Mouse (Mus musculus): Measurements from ENCODE around the gene B230219D22Rik. TPM values are rescaled to one million over a fixed set of nuclear protein-coding genes. Genes with fewer than 3 reads are reported as not detected.
A peak's percentile ranks its signal among the peaks of the same experiment; 100 is the strongest.

B230219D22Rik gene
- total RNA-seq, 2 experiments from 2014 or later, result 77.3 to 82.3 TPM

- peak; percentile 89 for DNase-seq
These were observed 34.4 kb downstream of the B230219D22Rik start, which contains the start of gene Pcbd2 for GRCm38 (mm10) chr13:55727120-55727838. TSS of gene Pcbd2 (plus strand) at chr13:55727368.

- DNase-seq, result peak; percentile 68
These were observed 34.9 kb downstream of the B230219D22Rik start for GRCm38 (mm10) chr13:55727839-55728238.

- no peak for DNase-seq
These were observed 37.8 kb downstream of the B230219D22Rik start for GRCm38 (mm10) chr13:55730716-55731115.

- DNase-seq, result no peak
These were observed 39.2 kb downstream of the B230219D22Rik start for GRCm38 (mm10) chr13:55732121-55732520.

- no peak for DNase-seq
These were observed 40.9 kb downstream of the B230219D22Rik start for GRCm38 (mm10) chr13:55733628-55734502.

GRCm38 (mm10) chr13:55737885-55738284 is 45.0 kb downstream of the B230219D22Rik start:
- DNase-seq, result no peak

GRCm38 (mm10) chr13:55742306-55742705 is 49.4 kb downstream of the B230219D22Rik start:
- no peak for DNase-seq

Other genes starting within 250 kb of the B230219D22Rik start
- 10 to 100 TPM; 29.9 to 31.1 TPM for gene Grk6, start 248.1 kb upstream of the B230219D22Rik start, total RNA-seq (2021)
- gene Prr7, start 228.9 kb upstream of the B230219D22Rik start, total RNA-seq (2021), result 1 to 10 TPM; 2.1 to 2.3 TPM
- 10 to 100 TPM; 64.5 to 66.8 TPM for gene Dbn1, start 205.0 kb upstream of the B230219D22Rik start, total RNA-seq (2021)
- gene Pdlim7, start 179.4 kb upstream of the B230219D22Rik start, total RNA-seq (2021), result 100 to 1,000 TPM; 115 to 119 TPM
- 1 to 10 TPM; 1.0 to 1.1 TPM for gene Dok3, start 163.8 kb upstream of the B230219D22Rik start, total RNA-seq (2021)
- 10 to 100 TPM; 16.9 to 18.5 TPM for gene Ddx41, start 156.5 kb upstream of the B230219D22Rik start, total RNA-seq (2021)
- gene Fam193b, start 122.0 kb upstream of the B230219D22Rik start, total RNA-seq (2021), result 10 to 100 TPM; 21.2 to 24.0 TPM
- gene Tmed9, start 119.4 kb upstream of the B230219D22Rik start, total RNA-seq (2021), result 100 to 1,000 TPM; 116 to 121 TPM
- 10 to 100 TPM; 12.2 to 12.5 TPM for gene B4galt7, start 93.2 kb upstream of the B230219D22Rik start, total RNA-seq (2021)
- gene Caml, start 70.1 kb upstream of the B230219D22Rik start, total RNA-seq (2021), result 10 to 100 TPM; 16.2 to 17.7 TPM
- gene Ddx46, start 58.1 kb upstream of the B230219D22Rik start, total RNA-seq (2021), result 10 to 100 TPM; 33.8 to 34.3 TPM
- gene Txndc15, start 21.5 kb downstream of the B230219D22Rik start, total RNA-seq (2021), result 10 to 100 TPM; 35.7 to 36.6 TPM
- 10 to 100 TPM; 42.2 to 45.7 TPM for gene Pcbd2, start 34.2 kb downstream of the B230219D22Rik start, total RNA-seq (2021)
- under 1 TPM in 1 of 2 experiments, not detected in 1; 0.33 TPM for gene Catsper3, start 91.4 kb downstream of the B230219D22Rik start, total RNA-seq (2021)
- gene Pitx1, start 143.1 kb downstream of the B230219D22Rik start, total RNA-seq (2021), result not detected